In genomic region chr1:152576614-152577144, GRCm38 (mm10) we compare ENCODE assay signal across 10 mouse cellular contexts.
DNase-seq lines count a peak whose midpoint lies in the region; ATAC-seq and TF ChIP-seq lines count a peak whose summit lies in the region.
"Had no signal": no experiment of that assay in that cellular context is flagged by ENCODE, and none has a peak within 500 bp of the region (broad histone marks: within the 10 kb centered on the region; RNA-seq: fewer than 3 reads in every experiment).

No protein-coding gene starts in this region.

- H3K27me3 ChIP-seq in forebrain, postnatal 0 days (ENCODE audit: insufficient read depth, low read length) = no peaks in the 10 kb centered on the region
- no peaks in the 10 kb centered on the region for H3K27me3 ChIP-seq in forebrain, embryonic 15.5 days
- peaks cover 20% of the 10 kb centered on the region; the same call in 1 of the 2 replicates for H3K27me3 ChIP-seq in embryonic facial prominence, embryonic 13.5 days
- H3K27me3 ChIP-seq: CH12.LX had no signal

- H3K4me2 ChIP-seq in forebrain, postnatal 0 days (ENCODE audit: low read depth) = no peak overlapping the region
- H3K4me2 ChIP-seq in forebrain, embryonic 15.5 days (replicated peaks) = no peak overlapping the region
- H3K4me2 ChIP-seq in embryonic facial prominence, embryonic 13.5 days = no peak overlapping the region

- WGBS in forebrain, postnatal 0 days = 28% methylated on average over 7 of the region's 7 CpGs
- WGBS in forebrain, embryonic 15.5 days = 23% methylated on average over 7 of the region's 7 CpGs
- WGBS in embryonic facial prominence, embryonic 13.5 days = 26% methylated on average over 7 of the region's 7 CpGs

- H3K4me1 ChIP-seq in forebrain, postnatal 0 days (ENCODE audit: insufficient read depth) = peaks cover 10% of the 10 kb centered on the region
- H3K4me1 ChIP-seq in forebrain, embryonic 15.5 days = peaks cover 28% of the 10 kb centered on the region
- peaks cover 72% of the 10 kb centered on the region for H3K4me1 ChIP-seq in embryonic facial prominence, embryonic 13.5 days

- H3K4me3 ChIP-seq in forebrain, postnatal 0 days (ENCODE audit: low read depth, low read length) = no peak overlapping the region
- H3K4me3 ChIP-seq in forebrain, embryonic 15.5 days = no peak overlapping the region
- no peak overlapping the region for H3K4me3 ChIP-seq in embryonic facial prominence, embryonic 13.5 days

- H3K27ac ChIP-seq in forebrain, postnatal 0 days (ENCODE audit: low read depth, low read length) = no peak overlapping the region
- no peak overlapping the region for H3K27ac ChIP-seq in forebrain, embryonic 15.5 days (replicated peaks)
- H3K27ac ChIP-seq in embryonic facial prominence, embryonic 13.5 days = no peak overlapping the region

- no peak for DNase-seq in forebrain, postnatal 0 days
- peak; percentile 60 for DNase-seq in Muller cell, postnatal 12 days (ENCODE audit: inconsistent ontology term)
- DNase-seq in kidney, postnatal 10 days = peak; percentile 71
- no peak for DNase-seq in thymus, postnatal 4 days
- no peak for DNase-seq in MN1 (ENCODE audit: low spot score)
- no peak for DNase-seq in left cerebral cortex, postnatal 36 days (ENCODE audit: low spot score in 2 of 2)
- DNase-seq: heart, postnatal 36 days had no signal

- no peaks in the 10 kb centered on the region for H3K9me3 ChIP-seq in forebrain, postnatal 0 days (ENCODE audit: low read length)
- H3K9me3 ChIP-seq in forebrain, embryonic 15.5 days = no peaks in the 10 kb centered on the region
- no peaks in the 10 kb centered on the region for H3K9me3 ChIP-seq in embryonic facial prominence, embryonic 13.5 days

- ATAC-seq in forebrain, postnatal 0 days = peak; percentile 25; the same call in 1 of the 2 replicates
- ATAC-seq in forebrain, embryonic 15.5 days (replicated peaks) = no peak
- no peak for ATAC-seq in embryonic facial prominence, embryonic 13.5 days (ENCODE audit: insufficient number of reproducible peaks, insufficient read depth, low FRiP score, low TSS enrichment, low read depth)

- H3K36me3 ChIP-seq in forebrain, postnatal 0 days (ENCODE audit: insufficient read depth) = no peaks in the 10 kb centered on the region
- H3K36me3 ChIP-seq in forebrain, embryonic 15.5 days = no peaks in the 10 kb centered on the region
- no peaks in the 10 kb centered on the region for H3K36me3 ChIP-seq in embryonic facial prominence, embryonic 13.5 days

- no peak overlapping the region for H3K9ac ChIP-seq in forebrain, postnatal 0 days
- H3K9ac ChIP-seq in forebrain, embryonic 15.5 days (replicated peaks) = no peak overlapping the region
- H3K9ac ChIP-seq in embryonic facial prominence, embryonic 13.5 days = 0 out of 2 replicates have a peak overlapping the region, but pooled peaks have one; percentile 44

- no peak for TF ChIP-seq CTCF in forebrain, postnatal 0 days (IDR thresholded peaks at IDR 0.05; ENCODE audit: low read depth)

- intact Hi-C loops in left cerebral cortex, postnatal 36 days (cut with DNase I) = no loop called here

Comparison
In these comparisons a context has a peak if more than half of its experiments do, and no peak if none do; other contexts are left out.
1. DNase-seq: peak in Muller cell, postnatal 12 days (single experiment) and kidney, postnatal 10 days (single experiment); none in forebrain, postnatal 0 days (single experiment), thymus, postnatal 4 days (single experiment), MN1 (single experiment) and left cerebral cortex, postnatal 36 days (0 of 2).